Mouse (Mus musculus): ENCODE data around the gene Hmg20a. TPM values are rescaled to one million over a fixed set of nuclear protein-coding genes. Genes with fewer than 3 reads are reported as not detected.
A peak's percentile ranks its signal among the peaks of the same experiment; 100 is the strongest.

Gene Hmg20a
- polyA plus RNA-seq, 1 experiment from 2014 or later = 94.3 TPM

DNA sequence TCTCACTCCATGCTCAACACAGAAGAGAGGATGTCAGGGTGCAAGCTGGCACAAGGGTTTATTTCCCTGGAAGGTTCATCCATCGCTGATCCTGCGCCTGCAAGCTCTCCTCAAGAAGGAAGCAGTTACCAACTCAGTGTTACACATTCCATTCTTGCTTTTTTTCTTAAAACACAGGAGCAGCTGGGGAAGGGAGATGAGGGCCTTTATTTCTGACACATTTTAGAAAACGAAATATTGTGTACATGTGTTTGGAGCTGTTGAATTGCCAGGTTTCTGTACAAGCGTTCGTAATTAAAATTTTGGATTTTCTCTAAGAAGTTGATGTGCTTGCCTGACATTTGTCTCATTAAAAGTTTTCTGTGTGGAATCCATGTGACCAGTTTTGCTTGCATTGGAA is 78.2 kb downstream of the Hmg20a start:
- Histone ChIP-seq H3K9me3 (ENCODE audit: control insufficient read depth, low read length) (no peaks in the 10 kb centered on the region), H3K9ac (replicated peaks; ENCODE audit: low read length) (no peak overlapping the region), H3K4me3 (replicated peaks; ENCODE audit: low read depth, low read length) (no peak overlapping the region), H3K36me3 (ENCODE audit: control insufficient read depth, insufficient read depth, low read length) (peaks cover 34% of the 10 kb centered on the region), H3K27me3 (ENCODE audit: control insufficient read depth, insufficient read depth, low read length) (no peaks in the 10 kb centered on the region), H3K4me1 (ENCODE audit: control insufficient read depth, insufficient read depth, low read length) (0 out of 2 replicates have a peak, but pooled peaks cover 3% of the 10 kb centered on the region), H3K27ac (replicated peaks; ENCODE audit: low read depth, low read length) (no peak overlapping the region), H3K4me2 (ENCODE audit: low read length) (no peak overlapping the region)
- WGBS = 90% methylated on average over 5 of the region's 5 CpGs
- ATAC-seq (ENCODE audit: low FRiP score, low TSS enrichment) = no peak
- DNase-seq = no peak

DNA sequence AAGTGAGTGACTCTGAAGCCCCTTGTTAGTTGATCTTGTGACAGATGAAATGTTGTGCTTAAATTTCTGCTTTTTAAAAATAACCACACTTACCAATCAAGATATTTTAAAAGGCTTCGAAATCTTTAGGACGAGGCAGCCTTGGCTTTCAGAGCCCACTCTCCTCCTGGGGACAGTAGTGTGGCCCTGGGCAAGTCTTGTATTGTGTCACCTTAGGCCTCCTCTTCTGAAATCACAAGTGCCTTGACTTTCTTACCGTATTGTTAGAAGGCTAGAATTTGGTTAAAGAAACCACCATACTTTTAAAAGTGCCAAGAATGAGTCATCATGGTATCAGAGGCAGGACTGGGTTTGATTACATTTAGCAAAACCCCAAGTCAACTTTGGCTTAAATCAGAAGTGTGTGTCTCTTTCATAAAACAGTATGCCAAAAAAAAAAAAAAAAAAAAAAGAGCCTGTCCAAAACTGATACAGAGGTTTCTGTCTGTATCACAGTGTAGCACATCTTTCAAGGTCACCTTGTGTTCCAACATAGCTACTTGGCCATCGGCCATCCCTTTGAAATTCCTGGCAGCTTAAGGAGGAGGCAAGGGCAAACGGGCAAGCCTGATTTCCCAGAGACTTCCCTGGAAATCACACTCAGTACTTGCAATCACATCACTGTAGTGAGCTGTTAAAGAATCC is 78.9 kb downstream of the Hmg20a start:
- Histone ChIP-seq H3K9ac (replicated peaks; ENCODE audit: low read length) (no peak overlapping the region), H3K27me3 (ENCODE audit: control insufficient read depth, insufficient read depth, low read length) (no peaks in the 10 kb centered on the region), H3K27ac (replicated peaks; ENCODE audit: low read depth, low read length) (no peak overlapping the region), H3K4me1 (ENCODE audit: control insufficient read depth, insufficient read depth, low read length) (peaks cover 8% of the 10 kb centered on the region; the same call in 1 of the 2 replicates), H3K4me3 (replicated peaks; ENCODE audit: low read depth, low read length) (no peak overlapping the region), H3K36me3 (ENCODE audit: control insufficient read depth, insufficient read depth, low read length) (peaks cover 26% of the 10 kb centered on the region), H3K9me3 (ENCODE audit: control insufficient read depth, low read length) (no peaks in the 10 kb centered on the region), H3K4me2 (ENCODE audit: low read length) (no peak overlapping the region)
- no peak for ATAC-seq (ENCODE audit: low FRiP score, low TSS enrichment)
- 83% methylated on average over 5 of the region's 5 CpGs for WGBS
- DNase-seq = peak; percentile 57

DNA sequence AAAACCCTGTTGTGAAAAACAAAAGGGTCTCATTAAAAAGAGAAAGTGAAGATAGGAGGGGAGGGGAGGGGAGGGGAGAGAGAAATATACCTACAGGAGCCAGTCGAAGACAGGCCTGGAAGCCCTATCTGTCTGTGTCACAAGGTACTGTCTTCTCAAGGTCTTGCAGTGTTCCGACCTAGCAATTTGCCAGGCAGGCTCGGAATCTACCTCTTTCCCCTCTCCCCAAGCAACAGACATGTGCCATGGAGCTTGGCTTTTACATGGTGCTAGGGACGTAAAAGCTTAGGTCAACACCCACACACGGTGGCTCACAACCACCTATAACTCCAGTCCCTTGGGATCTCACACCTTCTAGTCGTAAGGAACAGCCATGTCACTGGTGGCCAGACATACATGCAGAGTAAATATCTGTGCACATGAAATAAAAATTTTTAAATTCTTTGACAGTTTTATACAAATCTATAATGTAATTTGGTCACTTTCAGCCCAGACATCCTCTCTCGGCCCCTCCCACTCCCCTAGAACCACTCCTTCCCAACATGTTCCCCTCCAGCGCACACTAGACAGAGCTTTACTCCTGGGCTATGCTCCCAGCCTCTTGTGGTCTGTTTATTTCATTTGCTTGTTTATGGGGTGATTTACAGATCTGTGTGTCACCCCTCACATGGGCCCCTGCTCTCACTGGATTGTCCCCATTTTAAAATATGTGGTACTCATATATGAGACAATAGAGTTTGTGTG is 81.1 kb downstream of the Hmg20a start:
- H3K4me3 ChIP-seq (replicated peaks; ENCODE audit: low read depth, low read length) = no peak overlapping the region
- H3K9me3 ChIP-seq (ENCODE audit: control insufficient read depth, low read length) = no peaks in the 10 kb centered on the region
- no peak overlapping the region for H3K4me2 ChIP-seq (ENCODE audit: low read length)
- H3K36me3 ChIP-seq (ENCODE audit: control insufficient read depth, insufficient read depth, low read length) = peaks cover 15% of the 10 kb centered on the region
- peaks cover 23% of the 10 kb centered on the region for H3K4me1 ChIP-seq (ENCODE audit: control insufficient read depth, insufficient read depth, low read length)
- no peak overlapping the region for H3K9ac ChIP-seq (replicated peaks; ENCODE audit: low read length)
- DNase-seq (no peak), ATAC-seq (ENCODE audit: low FRiP score, low TSS enrichment) (no peak)
- H3K27ac ChIP-seq (replicated peaks; ENCODE audit: low read depth, low read length) = no peak overlapping the region
- H3K27me3 ChIP-seq (ENCODE audit: control insufficient read depth, insufficient read depth, low read length) = no peaks in the 10 kb centered on the region
- WGBS = 85% methylated on average over 8 of the region's 8 CpGs

DNA sequence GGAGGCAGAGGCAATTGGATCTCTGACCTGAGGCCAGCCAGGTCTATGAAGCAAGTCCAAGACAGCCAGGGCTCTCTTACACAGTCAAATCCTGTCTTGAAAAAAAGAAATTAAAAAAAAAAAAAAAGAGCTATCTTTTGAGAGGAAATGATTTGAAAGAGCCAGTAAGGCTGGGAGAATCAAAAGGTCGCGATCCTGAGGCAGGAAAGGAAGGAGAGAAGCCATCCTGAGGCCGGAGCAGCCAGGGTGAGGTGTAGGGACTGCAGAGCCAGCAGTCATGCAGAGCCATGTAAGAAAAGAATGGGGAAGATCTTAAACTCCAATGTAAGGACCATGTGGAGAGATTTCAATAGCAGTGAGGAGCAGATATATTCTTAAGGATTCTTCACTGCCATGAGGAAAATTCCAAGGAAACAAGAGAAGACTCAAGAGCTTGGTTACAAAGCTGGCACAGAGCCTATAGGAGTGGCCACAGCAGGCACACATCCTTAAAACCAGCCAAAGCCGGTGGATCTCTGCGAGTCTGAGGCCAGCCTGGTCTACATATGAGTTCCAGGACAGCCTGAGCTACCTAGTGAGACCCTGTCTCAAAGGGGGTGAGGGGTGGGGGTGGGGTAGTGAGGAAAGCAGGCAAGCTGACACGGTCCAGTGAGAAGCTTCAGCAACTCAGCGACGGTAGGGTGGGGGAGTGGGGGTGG is 82.6 kb downstream of the Hmg20a start:
- Histone ChIP-seq H3K9me3 (ENCODE audit: control insufficient read depth, low read length) (no peaks in the 10 kb centered on the region), H3K9ac (replicated peaks; ENCODE audit: low read length) (no peak overlapping the region), H3K27ac (replicated peaks; ENCODE audit: low read depth, low read length) (no peak overlapping the region), H3K4me1 (ENCODE audit: control insufficient read depth, insufficient read depth, low read length) (peaks cover 35% of the 10 kb centered on the region), H3K4me3 (replicated peaks; ENCODE audit: low read depth, low read length) (no peak overlapping the region), H3K36me3 (ENCODE audit: control insufficient read depth, insufficient read depth, low read length) (no peaks in the 10 kb centered on the region), H3K4me2 (ENCODE audit: low read length) (no peak overlapping the region), H3K27me3 (ENCODE audit: control insufficient read depth, insufficient read depth, low read length) (no peaks in the 10 kb centered on the region)
- ATAC-seq (ENCODE audit: low FRiP score, low TSS enrichment) = no peak
- no peak for DNase-seq
- WGBS = 47% methylated on average over 8 of the region's 8 CpGs

DNA sequence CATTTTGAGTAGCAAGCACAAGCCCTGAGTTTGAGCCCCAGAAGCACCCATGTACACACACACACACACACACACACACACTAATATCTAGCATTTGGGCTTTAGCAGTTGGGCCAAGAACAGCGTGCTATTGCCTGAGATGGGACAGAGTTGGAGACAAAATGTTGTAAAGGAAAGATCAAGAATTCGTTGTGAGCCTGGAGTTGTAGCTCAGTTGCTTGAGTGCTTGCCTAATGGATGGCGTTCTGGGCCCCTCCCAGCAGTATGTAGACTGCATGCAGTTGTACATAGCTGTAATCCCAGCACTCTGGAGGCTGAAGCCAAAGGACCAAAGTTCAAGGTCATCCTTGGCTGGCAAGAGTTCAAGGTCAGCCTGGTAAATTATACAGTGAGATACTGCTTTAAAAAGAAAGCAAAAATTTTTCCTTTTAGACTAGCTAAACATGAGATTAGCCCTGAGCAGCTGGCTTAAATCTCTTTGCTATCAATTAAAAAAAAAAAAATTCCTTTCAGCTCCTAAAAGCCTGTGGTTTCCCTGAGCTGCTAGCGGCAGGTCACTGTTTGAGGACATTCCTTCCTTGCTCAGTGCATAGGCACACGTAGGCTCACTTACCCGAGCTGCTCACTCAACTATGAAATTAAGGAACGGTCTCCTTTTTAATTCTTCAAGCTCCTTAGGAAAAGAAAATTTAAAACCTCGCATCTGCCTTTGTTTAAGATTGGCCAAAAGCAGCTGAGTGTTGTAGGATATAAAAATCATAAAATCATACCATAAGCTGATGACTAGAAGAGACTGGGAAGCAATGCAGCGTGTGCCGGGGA is 83.5 kb downstream of the Hmg20a start:
- H3K27me3 ChIP-seq (ENCODE audit: control insufficient read depth, insufficient read depth, low read length) = no peaks in the 10 kb centered on the region
- DNase-seq (peak; percentile 37), ATAC-seq (ENCODE audit: low FRiP score, low TSS enrichment) (no peak)
- H3K4me1 ChIP-seq (ENCODE audit: control insufficient read depth, insufficient read depth, low read length) = peaks cover 43% of the 10 kb centered on the region
- no peak overlapping the region; the same call in 1 of the 2 replicates for H3K9ac ChIP-seq (replicated peaks; ENCODE audit: low read length)
- H3K4me3 ChIP-seq (replicated peaks; ENCODE audit: low read depth, low read length) = no peak overlapping the region
- peak overlapping the region; percentile 64 for H3K27ac ChIP-seq (replicated peaks; ENCODE audit: low read depth, low read length)
- H3K9me3 ChIP-seq (ENCODE audit: control insufficient read depth, low read length) = no peaks in the 10 kb centered on the region
- H3K4me2 ChIP-seq (ENCODE audit: low read length) = peak overlapping the region; percentile 30
- H3K36me3 ChIP-seq (ENCODE audit: control insufficient read depth, insufficient read depth, low read length) = no peaks in the 10 kb centered on the region
- WGBS = 30% methylated on average over 10 of the region's 10 CpGs

DNA sequence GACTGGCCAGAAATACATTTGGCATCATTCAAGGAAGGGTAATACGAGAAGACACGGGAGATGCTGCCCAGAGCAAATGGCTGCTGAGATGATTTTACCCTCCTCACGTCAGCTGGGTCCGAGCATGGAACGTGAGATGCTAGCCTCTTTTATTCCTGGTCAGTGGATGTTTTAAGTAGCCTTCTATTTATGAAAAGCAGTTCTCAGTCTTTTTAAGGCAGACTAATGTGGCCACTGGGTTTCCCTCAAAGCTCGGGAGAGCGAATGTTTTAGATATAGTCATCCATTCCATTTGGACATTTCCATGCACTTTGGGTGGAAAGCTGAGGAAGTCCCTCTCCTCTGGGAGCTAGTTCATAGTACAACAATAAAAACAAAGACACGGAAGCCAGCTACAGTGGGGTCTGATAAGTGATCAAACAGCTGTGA is 84.1 kb downstream of the Hmg20a start:
- H3K9ac ChIP-seq (replicated peaks; ENCODE audit: low read length) = no peak overlapping the region; the same call in 1 of the 2 replicates
- no peaks in the 10 kb centered on the region for H3K9me3 ChIP-seq (ENCODE audit: control insufficient read depth, low read length)
- H3K4me2 ChIP-seq (ENCODE audit: low read length) = peak overlapping the region; percentile 30
- ATAC-seq (ENCODE audit: low FRiP score, low TSS enrichment) (no peak), DNase-seq (peak; percentile 25)
- 23% methylated on average over 8 of the region's 8 CpGs for WGBS
- H3K27ac ChIP-seq (replicated peaks; ENCODE audit: low read depth, low read length) = peak overlapping the region; percentile 64
- no peak overlapping the region for H3K4me3 ChIP-seq (replicated peaks; ENCODE audit: low read depth, low read length)
- no peaks in the 10 kb centered on the region for H3K36me3 ChIP-seq (ENCODE audit: control insufficient read depth, insufficient read depth, low read length)
- peaks cover 50% of the 10 kb centered on the region for H3K4me1 ChIP-seq (ENCODE audit: control insufficient read depth, insufficient read depth, low read length)
- no peaks in the 10 kb centered on the region for H3K27me3 ChIP-seq (ENCODE audit: control insufficient read depth, insufficient read depth, low read length)

DNA sequence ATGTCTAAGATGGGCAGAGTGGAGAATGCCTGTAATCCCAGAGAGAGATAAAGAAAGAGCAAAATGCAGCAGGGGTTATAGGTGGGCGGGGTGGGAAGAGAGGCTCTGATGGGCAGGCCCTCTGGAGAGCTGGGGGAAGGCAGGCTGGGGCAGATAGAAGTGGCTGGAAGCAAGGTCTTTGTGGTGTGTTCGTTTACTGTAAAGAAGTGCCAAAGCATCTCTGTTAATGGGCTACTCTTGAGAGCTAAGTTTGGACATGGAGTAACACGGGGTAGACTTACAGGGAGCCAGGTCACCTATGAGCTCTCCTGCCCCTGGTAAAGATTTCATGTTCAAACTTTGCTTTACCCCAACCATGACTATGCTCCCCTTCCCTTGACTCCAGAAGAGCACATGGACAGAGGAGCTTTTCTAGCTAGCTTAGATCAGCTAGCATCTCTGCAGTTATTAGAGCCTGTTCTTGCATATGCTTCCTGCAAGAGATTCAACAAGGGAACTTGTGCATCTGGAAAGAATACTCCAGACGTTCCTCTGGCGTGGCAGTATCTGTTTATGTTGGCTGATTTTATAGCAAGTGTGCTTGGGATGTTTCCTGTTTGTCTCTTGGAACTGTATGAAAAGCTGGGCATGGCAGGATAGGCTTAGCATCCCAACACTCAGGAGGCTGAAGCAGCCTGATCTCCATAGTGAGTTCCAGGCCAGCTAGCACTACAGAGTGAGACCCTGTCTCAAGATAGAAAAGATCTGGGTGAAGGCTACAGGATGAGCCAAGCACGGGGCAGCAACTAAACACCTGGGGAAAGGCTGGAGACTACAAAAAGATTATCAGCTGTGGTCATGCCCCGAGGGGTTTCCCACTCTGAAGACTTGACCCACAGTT is 85.5 kb downstream of the Hmg20a start:
- no peak for DNase-seq
- no peak overlapping the region for H3K4me2 ChIP-seq (ENCODE audit: low read length)
- no peak overlapping the region for H3K9ac ChIP-seq (replicated peaks; ENCODE audit: low read length)
- ATAC-seq (ENCODE audit: low FRiP score, low TSS enrichment) = no peak
- H3K27me3 ChIP-seq (ENCODE audit: control insufficient read depth, insufficient read depth, low read length) = no peaks in the 10 kb centered on the region
- no peak overlapping the region for H3K4me3 ChIP-seq (replicated peaks; ENCODE audit: low read depth, low read length)
- no peak overlapping the region for H3K27ac ChIP-seq (replicated peaks; ENCODE audit: low read depth, low read length)
- peaks cover 53% of the 10 kb centered on the region for H3K4me1 ChIP-seq (ENCODE audit: control insufficient read depth, insufficient read depth, low read length)
- 81% methylated on average over 7 of the region's 7 CpGs for WGBS
- no peaks in the 10 kb centered on the region for H3K9me3 ChIP-seq (ENCODE audit: control insufficient read depth, low read length)
- no peaks in the 10 kb centered on the region for H3K36me3 ChIP-seq (ENCODE audit: control insufficient read depth, insufficient read depth, low read length)

Data from midbrain, embryonic 14.5 days (tissue).